Comparison of ENCODE assay signal across 8 mouse cellular contexts in the genomic region with DNA sequence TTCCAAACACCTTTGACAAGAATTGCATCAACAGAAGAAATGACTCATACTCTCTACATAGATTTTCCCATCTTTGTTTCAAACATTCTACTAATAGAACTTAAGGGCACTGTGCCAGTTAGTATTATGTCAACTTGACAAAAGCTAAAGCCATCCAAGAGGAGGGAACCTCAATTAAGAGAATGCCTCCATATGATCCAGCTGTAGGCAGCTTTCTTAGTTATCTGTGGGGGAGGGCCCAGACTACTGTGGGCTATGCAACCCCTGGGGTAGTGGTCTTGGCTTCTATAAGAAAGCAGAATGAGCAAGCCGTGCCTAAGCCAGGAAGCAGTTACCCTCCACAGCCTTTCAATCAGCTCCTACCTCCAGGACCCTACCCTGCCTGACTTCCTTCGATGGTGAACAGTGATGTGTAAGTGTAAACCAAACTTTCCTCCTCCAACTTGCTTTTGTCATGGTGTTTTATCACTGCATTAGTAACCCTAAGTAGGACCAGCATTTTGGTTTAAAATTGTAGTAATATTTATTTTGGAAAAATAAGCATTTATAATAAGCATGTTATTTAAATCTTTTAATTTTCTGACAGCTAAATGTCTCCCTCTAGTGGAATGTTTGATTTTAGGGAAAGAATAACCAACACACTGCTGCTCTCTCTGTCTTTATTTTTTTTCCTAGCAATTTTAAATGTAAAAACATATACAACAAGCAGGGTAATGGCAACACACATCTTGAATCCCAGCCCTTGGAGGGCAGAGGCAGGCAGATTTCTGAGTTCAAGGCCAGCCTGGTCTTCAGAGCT. TPM values are rescaled to one million over a fixed set of nuclear protein-coding genes. Genes with fewer than 3 reads are reported as not detected.
DNase-seq lines count a peak whose midpoint lies in the region; ATAC-seq and TF ChIP-seq lines count a peak whose summit lies in the region.

No protein-coding gene starts in this region.

- peak overlapping the region; percentile 26 for H3K27ac ChIP-seq in lung, embryonic 16.5 days (ENCODE audit: low read length)

- WGBS in lung, embryonic 16.5 days = 59% methylated on average over 2 of the region's 2 CpGs

- peak; percentile 66 for DNase-seq in heart, adult 8-10 months (ENCODE audit: low spot score)
- no peak for DNase-seq in heart, postnatal 25 days (ENCODE audit: low spot score)
- peak; percentile 69 for DNase-seq in 416B (ENCODE audit: low read depth)
- peak; percentile 41 for DNase-seq in brain, embryonic 14.5 days (ENCODE audit: low read depth)
- no peak for DNase-seq in adrenal gland, postnatal 25 days
- DNase-seq in kidney, postnatal 25 days = no peak

- no peaks in the 10 kb centered on the region for H3K36me3 ChIP-seq in lung, embryonic 16.5 days (ENCODE audit: control insufficient read depth, insufficient read depth, low read length)

- ATAC-seq in lung, embryonic 16.5 days (ENCODE audit: low read depth) = peak; percentile 81
- ATAC-seq in erythroblast, adult 5-6 weeks (replicated peaks; ENCODE audit: low FRiP score, poor library complexity, severe bottlenecking) = no peak

- TF ChIP-seq CTCF in brain, embryonic 14.5 days (IDR thresholded peaks at IDR 0.05; ENCODE audit: borderline replicate concordance, extremely low read depth, insufficient read depth, insufficient read length) = no peak

- H3K9me3 ChIP-seq in lung, embryonic 16.5 days (ENCODE audit: control insufficient read depth, low read length) = no peaks in the 10 kb centered on the region

- no peaks in the 10 kb centered on the region for H3K27me3 ChIP-seq in lung, embryonic 16.5 days (ENCODE audit: control insufficient read depth, insufficient read depth, low read depth, low read length)

- H3K4me1 ChIP-seq in lung, embryonic 16.5 days (replicated peaks; ENCODE audit: control insufficient read depth, insufficient read depth, low read length) = no peaks in the 10 kb centered on the region

- H3K4me2 ChIP-seq in lung, embryonic 16.5 days (ENCODE audit: low read depth, low read length) = no peak overlapping the region

- H3K4me3 ChIP-seq in lung, embryonic 16.5 days (ENCODE audit: low read length) = no peak overlapping the region

- intact Hi-C loops in heart, postnatal 25 days (cut with DNase I) = loop anchor here (1.0 to 5.0 kb wide), 4 partner anchors 83 to 308 kb away; no protein-coding TSS in a partner anchor

- no peak overlapping the region for H3K9ac ChIP-seq in lung, embryonic 16.5 days (ENCODE audit: low read length)

- TF ChIP-seq POLR2A in brain, embryonic 14.5 days (IDR thresholded peaks at IDR 0.05; ENCODE audit: borderline replicate concordance, extremely low read depth, insufficient read depth, insufficient read length, poor library complexity, severe bottlenecking) = no peak

RNA-seq across cellular contexts. Expression of a gene that starts 7.7 kb away (rescaled TPM):
- total RNA-seq in heart, adult 8-10 months (2022) = 1 to 10 TPM; 2.3 to 3.0 (median 2.8) TPM
- 1 to 10 TPM; 1.8 to 2.4 TPM for total RNA-seq in heart, postnatal 25 days (2021)
- 3.0 and 6.2 TPM in 2 replicates for polyA plus RNA-seq in brain, embryonic 14.5 days (2012; rRNA removed)
- polyA plus RNA-seq in lung, embryonic 16.5 days (2015; fragmentation: Nextera tagmentation; extraction: Ambion mirVana) = 33.0 and 33.2 TPM in 2 replicates
- total RNA-seq in adrenal gland, postnatal 25 days (2021) = 2.9 and 4.7 TPM in 2 replicates
- 16.9 and 23.0 TPM in 2 replicates for total RNA-seq in erythroblast, adult 5-6 weeks (2015; ENCODE audit: low replicate concordance)
- 11.2 and 26.8 TPM in 2 replicates for total RNA-seq in erythroblast, adult 5-6 weeks (2017; ENCODE audit: low replicate concordance)

RNA-seq across cellular contexts. Expression of a gene that starts 7.9 kb away (rescaled TPM):
- total RNA-seq in heart, adult 8-10 months (2022) = 10 to 100 TPM; 17.4 to 22.3 (median 21.2) TPM
- 10 to 100 TPM; 14.9 to 16.9 TPM for total RNA-seq in heart, postnatal 25 days (2021)
- 10.6 and 11.6 TPM in 2 replicates for polyA plus RNA-seq in brain, embryonic 14.5 days (2012; rRNA removed)
- polyA plus RNA-seq in lung, embryonic 16.5 days (2015; fragmentation: Nextera tagmentation; extraction: Ambion mirVana) = 14.7 and 15.2 TPM in 2 replicates
- total RNA-seq in adrenal gland, postnatal 25 days (2021) = 18.8 and 25.6 TPM in 2 replicates
- 10.0 and 13.1 TPM in 2 replicates for total RNA-seq in erythroblast, adult 5-6 weeks (2015; ENCODE audit: low replicate concordance)
- 6.0 and 6.5 TPM in 2 replicates for total RNA-seq in erythroblast, adult 5-6 weeks (2017; ENCODE audit: low replicate concordance)

RNA-seq across cellular contexts. Expression of a gene that starts 37.0 kb away (rescaled TPM):
- total RNA-seq in heart, adult 8-10 months (2022) = 10 to 100 TPM; 53.0 to 68.1 (median 64.6) TPM
- 10 to 100 TPM; 62.4 to 62.6 TPM for total RNA-seq in heart, postnatal 25 days (2021)
- polyA plus RNA-seq in brain, embryonic 14.5 days (2012; rRNA removed) = 41.9 and 48.7 TPM in 2 replicates
- polyA plus RNA-seq in lung, embryonic 16.5 days (2015; fragmentation: Nextera tagmentation; extraction: Ambion mirVana) = 53.7 and 55.1 TPM in 2 replicates
- total RNA-seq in adrenal gland, postnatal 25 days (2021) = 61.1 and 71.0 TPM in 2 replicates
- total RNA-seq in erythroblast, adult 5-6 weeks (2015; ENCODE audit: low replicate concordance) = 25.7 and 28.6 TPM in 2 replicates
- 34.0 and 35.7 TPM in 2 replicates for total RNA-seq in erythroblast, adult 5-6 weeks (2017; ENCODE audit: low replicate concordance)

RNA-seq across cellular contexts. Expression of a gene that starts 37.1 kb away (rescaled TPM):
- total RNA-seq in heart, adult 8-10 months (2022) = 10 to 100 TPM; 62.1 to 84.1 (median 78.6) TPM
- total RNA-seq in heart, postnatal 25 days (2021) = 10 to 100 TPM; 85.5 to 89.3 TPM
- 6.0 and 9.1 TPM in 2 replicates for polyA plus RNA-seq in brain, embryonic 14.5 days (2012; rRNA removed)
- 131 and 132 TPM in 2 replicates for polyA plus RNA-seq in lung, embryonic 16.5 days (2015; fragmentation: Nextera tagmentation; extraction: Ambion mirVana)
- total RNA-seq in adrenal gland, postnatal 25 days (2021) = 23.6 and 24.7 TPM in 2 replicates
- total RNA-seq in erythroblast, adult 5-6 weeks (2015; ENCODE audit: low replicate concordance) = 5.8 TPM in 1 of 2 replicates, not detected in the other
- total RNA-seq in erythroblast, adult 5-6 weeks (2017; ENCODE audit: low replicate concordance) = 1.3 TPM in 1 of 2 replicates, not detected in the other

Comparison
In these comparisons a context has a peak if more than half of its experiments do, and no peak if none do; other contexts are left out.
1. DNase-seq: peak in heart, adult 8-10 months (single experiment), 416B (single experiment) and brain, embryonic 14.5 days (single experiment); none in heart, postnatal 25 days (single experiment), adrenal gland, postnatal 25 days (single experiment) and kidney, postnatal 25 days (0 of 2).